Mouse (Mus musculus) heart, embryonic 11.5 days (tissue): ENCODE data around the gene Olfr672. TPM values are rescaled to one million over a fixed set of nuclear protein-coding genes. Genes with fewer than 3 reads are reported as not detected.

Source experiments
- polyA plus RNA-seq: library from polyadenylated mRNA; unstranded; fragments of >200 nt; fragmentation: Nextera tagmentation; extraction: Ambion mirVana; gene quantifications from 2 replicates; pipeline ENCODE4 v1.2.1, GENCODE M21; 2014

Gene Olfr672
- polyA plus RNA-seq, 1 experiment from 2014 or later = not detected

Other genes with a start within 250 kb of the Olfr672 start
- gene Usp17le, start 224.6 kb downstream of the Olfr672 start, polyA plus RNA-seq = not detected in 2 replicates
- not detected in 2 replicates for gene Usp17lb, start 159.4 kb downstream of the Olfr672 start, polyA plus RNA-seq
- not detected in 2 replicates for gene Usp17la, start 145.0 kb downstream of the Olfr672 start, polyA plus RNA-seq
- not detected in 2 replicates for gene Olfr665, start 124.0 kb downstream of the Olfr672 start, polyA plus RNA-seq
- gene Olfr666, start 106.1 kb downstream of the Olfr672 start, polyA plus RNA-seq = not detected in 2 replicates
- not detected in 2 replicates for gene Olfr667, start 80.5 kb downstream of the Olfr672 start, polyA plus RNA-seq
- gene Olfr668, start 74.0 kb downstream of the Olfr672 start, polyA plus RNA-seq = not detected in 2 replicates
- not detected in 2 replicates for gene Olfr669, start 67.8 kb downstream of the Olfr672 start, polyA plus RNA-seq
- not detected in 2 replicates for gene Olfr670, start 39.4 kb downstream of the Olfr672 start, polyA plus RNA-seq
- not detected in 2 replicates for gene Olfr671, start 22.9 kb downstream of the Olfr672 start, polyA plus RNA-seq
- not detected in 2 replicates for gene Olfr675, start 26.4 kb upstream of the Olfr672 start, polyA plus RNA-seq
- gene Olfr676, start 30.7 kb upstream of the Olfr672 start, polyA plus RNA-seq = not detected in 2 replicates
- not detected in 2 replicates for gene Olfr677, start 49.3 kb upstream of the Olfr672 start, polyA plus RNA-seq
- not detected in 2 replicates for gene Olfr678, start 62.4 kb upstream of the Olfr672 start, polyA plus RNA-seq
- gene Olfr679, start 79.2 kb upstream of the Olfr672 start, polyA plus RNA-seq = not detected in 2 replicates
- gene Olfr680-ps1, start 90.8 kb upstream of the Olfr672 start, polyA plus RNA-seq = not detected in 2 replicates
- not detected in 2 replicates for gene Olfr681, start 114.8 kb upstream of the Olfr672 start, polyA plus RNA-seq
- not detected in 2 replicates for gene Olfr683, start 145.0 kb upstream of the Olfr672 start, polyA plus RNA-seq
- not detected in 2 replicates for gene Olfr684, start 161.6 kb upstream of the Olfr672 start, polyA plus RNA-seq
- not detected in 2 replicates for gene Olfr685, start 184.0 kb upstream of the Olfr672 start, polyA plus RNA-seq
- not detected in 2 replicates for gene Olfr686, start 205.5 kb upstream of the Olfr672 start, polyA plus RNA-seq